Mouse (Mus musculus) limb, embryonic 12.5 days (tissue): Measurements from ENCODE around the gene Cfap20. TPM values are rescaled to one million over a fixed set of nuclear protein-coding genes. Genes with fewer than 3 reads are reported as not detected.

Experiments
- ATAC-seq: fragments of 200-750 bp; cut with Nextera tagmentation; 2 replicates; pipeline ENCODE4 v1.8.0; 2017; ENCODE audit warnings: low read depth, moderate TSS enrichment; ENCODE audit not compliant: insufficient number of reproducible peaks, insufficient read depth, low FRiP score, low TSS enrichment
- H3K27ac ChIP-seq: fragments of 300-500 bp; sonication (generic); 2 replicates; pipeline ENCODE4 v1.5.1; 2016; ENCODE audit warnings: mild to moderate bottlenecking, moderate library complexity
- H3K27me3 ChIP-seq: fragments of 300-500 bp; sonication (generic); 2 replicates; pipeline ENCODE4 v1.6.1; 2016; ENCODE audit warnings: mild to moderate bottlenecking, moderate library complexity
- H3K36me3 ChIP-seq: fragments of 300-500 bp; sonication (generic); 2 replicates; pipeline ENCODE4 v1.6.1; 2016; ENCODE audit warnings: mild to moderate bottlenecking, moderate library complexity
- H3K4me1 ChIP-seq: fragments of 300-500 bp; sonication (generic); replicated peaks from 2 replicates; pipeline ENCODE4 v1.6.1; 2016
- H3K4me2 ChIP-seq: fragments of 300-500 bp; sonication (generic); 2 replicates; pipeline ENCODE4 v1.6.1; 2016; ENCODE audit warnings: mild to moderate bottlenecking, moderate library complexity
- H3K4me3 ChIP-seq: fragments of 300-500 bp; sonication (generic); replicated peaks from 2 replicates; pipeline ENCODE4 v1.5.1; 2016; ENCODE audit warnings: mild to moderate bottlenecking
- H3K9ac ChIP-seq: fragments of 300-500 bp; sonication (generic); replicated peaks from 2 replicates; pipeline ENCODE4 v1.6.1; 2016; ENCODE audit warnings: mild to moderate bottlenecking, moderate library complexity
- H3K9me3 ChIP-seq: fragments of 300-500 bp; sonication (generic); 2 replicates; pipeline ENCODE4 v1.6.1; 2016; ENCODE audit warnings: mild to moderate bottlenecking, moderate library complexity
- WGBS: fragments of 180-500 bp; shearing (Covaris S2); methylation state at CpG from one replicate; pipeline ENCODE4 v1.1.7; 2016; 5-methylcytosine and 5-hydroxymethylcytosine counted together
- polyA plus RNA-seq: library from polyadenylated mRNA; unstranded; fragments of >200 nt; fragmentation: Nextera tagmentation; extraction: Ambion mirVana; gene quantifications from 2 replicates; pipeline ENCODE4 v1.2.1, GENCODE M21; 2016

Gene Cfap20
- polyA plus RNA-seq, 1 experiment from 2014 or later, result 136 TPM

- Histone ChIP-seq H3K9me3 (no peaks in the 10 kb centered on the region), H3K4me3 (no peak overlapping the region), H3K27ac (no peak overlapping the region), H3K36me3 (no peaks in the 10 kb centered on the region), H3K9ac (no peak overlapping the region), H3K4me1 (peaks cover 15% of the 10 kb centered on the region), H3K4me2 (no peak overlapping the region), H3K27me3 (no peaks in the 10 kb centered on the region)
- WGBS, result 62% methylated on average over 5 of the region's 5 CpGs
- ATAC-seq, result no peak
These were observed 2.8 kb upstream of the Cfap20 start for GRCm38 (mm10) chr8:95437341-95437992.

GRCm38 (mm10) chr8:95435930-95436329, 1.3 kb upstream of the Cfap20 start:
- no peak overlapping the region for H3K4me3 ChIP-seq
- no peaks in the 10 kb centered on the region for H3K36me3 ChIP-seq
- peaks cover 20% of the 10 kb centered on the region for H3K4me1 ChIP-seq
- 87% methylated on average over 3 of the region's 3 CpGs for WGBS
- H3K27ac ChIP-seq, result no peak overlapping the region
- no peaks in the 10 kb centered on the region for H3K27me3 ChIP-seq
- H3K9ac ChIP-seq, result no peak overlapping the region
- ATAC-seq, result no peak
- H3K9me3 ChIP-seq, result no peaks in the 10 kb centered on the region
- H3K4me2 ChIP-seq, result no peak overlapping the region

GRCm38 (mm10) chr8:95435471-95435870, 802 bp upstream of the Cfap20 start:
- Histone ChIP-seq H3K9ac (no peak overlapping the region), H3K27me3 (no peaks in the 10 kb centered on the region), H3K9me3 (no peaks in the 10 kb centered on the region), H3K36me3 (no peaks in the 10 kb centered on the region), H3K4me1 (peaks cover 20% of the 10 kb centered on the region), H3K27ac (no peak overlapping the region), H3K4me2 (peak overlapping the region; percentile 87; the same call in 1 of the 2 replicates), H3K4me3 (no peak overlapping the region)
- 90% methylated on average over 9 of the region's 9 CpGs for WGBS
- no peak for ATAC-seq

GRCm38 (mm10) chr8:95434233-95434632, 436 bp downstream of the Cfap20 start:
- Histone ChIP-seq H3K9me3 (no peaks in the 10 kb centered on the region), H3K4me3 (peak overlapping the region; percentile 85), H3K4me1 (peaks cover 30% of the 10 kb centered on the region), H3K27me3 (no peaks in the 10 kb centered on the region), H3K27ac (peak overlapping the region; percentile 93), H3K9ac (peak overlapping the region; percentile 88), H3K36me3 (peaks cover 2% of the 10 kb centered on the region; the same call in 1 of the 2 replicates), H3K4me2 (peak overlapping the region; percentile 87)
- ATAC-seq, result peak; percentile 14; the same call in 1 of the 2 replicates
- WGBS, result under 1% methylated on average over 25 of the region's 25 CpGs

- Histone ChIP-seq H3K27ac (no peak overlapping the region), H3K4me3 (peak overlapping the region; percentile 85), H3K36me3 (peaks cover 3% of the 10 kb centered on the region; the same call in 1 of the 2 replicates), H3K4me1 (peaks cover 36% of the 10 kb centered on the region), H3K4me2 (peak overlapping the region; percentile 87), H3K9ac (peak overlapping the region; percentile 88), H3K9me3 (no peaks in the 10 kb centered on the region), H3K27me3 (no peaks in the 10 kb centered on the region)
- ATAC-seq, result no peak
- 71% methylated on average over 4 of the region's 4 CpGs for WGBS
These were observed 1.5 kb downstream of the Cfap20 start for GRCm38 (mm10) chr8:95433124-95433523.

- Histone ChIP-seq H3K4me3 (0 out of 2 replicates have a peak overlapping the region, but pooled peaks have one; percentile 85), H3K9ac (no peak overlapping the region), H3K36me3 (peaks cover 3% of the 10 kb centered on the region; the same call in 1 of the 2 replicates), H3K4me2 (peak overlapping the region; percentile 87; the same call in 1 of the 2 replicates), H3K9me3 (no peaks in the 10 kb centered on the region), H3K27me3 (no peaks in the 10 kb centered on the region), H3K27ac (no peak overlapping the region), H3K4me1 (peaks cover 43% of the 10 kb centered on the region)
- 82% methylated on average over 3 of the region's 3 CpGs for WGBS
- ATAC-seq, result no peak
These were observed 2.2 kb downstream of the Cfap20 start for GRCm38 (mm10) chr8:95432471-95432870.

GRCm38 (mm10) chr8:95429945-95430344, 4.7 kb downstream of the Cfap20 start:
- no peaks in the 10 kb centered on the region for H3K27me3 ChIP-seq
- no peak overlapping the region for H3K4me2 ChIP-seq
- H3K9me3 ChIP-seq, result no peaks in the 10 kb centered on the region
- no peak for ATAC-seq
- peaks cover 53% of the 10 kb centered on the region for H3K4me1 ChIP-seq
- no peak overlapping the region for H3K4me3 ChIP-seq
- peaks cover 3% of the 10 kb centered on the region; the same call in 1 of the 2 replicates for H3K36me3 ChIP-seq
- no peak overlapping the region for H3K27ac ChIP-seq
- H3K9ac ChIP-seq, result no peak overlapping the region
- WGBS, result 52% methylated on average over 3 of the region's 3 CpGs

GRCm38 (mm10) chr8:95427594-95428535, 6.8 kb downstream of the Cfap20 start:
- Histone ChIP-seq H3K27me3 (no peaks in the 10 kb centered on the region), H3K9ac (no peak overlapping the region), H3K4me3 (no peak overlapping the region), H3K9me3 (no peaks in the 10 kb centered on the region), H3K4me2 (peak overlapping the region; percentile 13; the same call in 1 of the 2 replicates), H3K36me3 (peaks cover 11% of the 10 kb centered on the region), H3K4me1 (peaks cover 42% of the 10 kb centered on the region), H3K27ac (peak overlapping the region; percentile 73)
- WGBS, result 37% methylated on average over 12 of the region's 12 CpGs
- no peak for ATAC-seq

GRCm38 (mm10) chr8:95426781-95427281, 7.8 kb downstream of the Cfap20 start:
- peaks cover 22% of the 10 kb centered on the region for H3K36me3 ChIP-seq
- WGBS, result 75% methylated on average over 2 of the region's 2 CpGs
- H3K4me3 ChIP-seq, result no peak overlapping the region
- ATAC-seq, result no peak
- no peaks in the 10 kb centered on the region for H3K9me3 ChIP-seq
- H3K4me1 ChIP-seq, result peaks cover 33% of the 10 kb centered on the region
- no peaks in the 10 kb centered on the region for H3K27me3 ChIP-seq
- no peak overlapping the region for H3K4me2 ChIP-seq
- H3K27ac ChIP-seq, result peak overlapping the region; percentile 73; the same call in 1 of the 2 replicates
- H3K9ac ChIP-seq, result no peak overlapping the region

GRCm38 (mm10) chr8:95424682-95425081, 10.0 kb downstream of the Cfap20 start:
- H3K9me3 ChIP-seq, result no peaks in the 10 kb centered on the region
- peaks cover 43% of the 10 kb centered on the region for H3K36me3 ChIP-seq
- no peak overlapping the region for H3K4me2 ChIP-seq
- H3K27me3 ChIP-seq, result no peaks in the 10 kb centered on the region
- 89% methylated on average over 7 of the region's 7 CpGs for WGBS
- H3K27ac ChIP-seq, result no peak overlapping the region
- no peak overlapping the region for H3K4me3 ChIP-seq
- no peak overlapping the region for H3K9ac ChIP-seq
- ATAC-seq, result no peak
- peaks cover 27% of the 10 kb centered on the region for H3K4me1 ChIP-seq
